Mouse (Mus musculus): ENCODE data around the gene Cdc20b. TPM values are rescaled to one million over a fixed set of nuclear protein-coding genes. Genes with fewer than 3 reads are reported as not detected.

The Cdc20b gene
- polyA plus RNA-seq, 1 experiment from 2014 or later, result not detected

DNA sequence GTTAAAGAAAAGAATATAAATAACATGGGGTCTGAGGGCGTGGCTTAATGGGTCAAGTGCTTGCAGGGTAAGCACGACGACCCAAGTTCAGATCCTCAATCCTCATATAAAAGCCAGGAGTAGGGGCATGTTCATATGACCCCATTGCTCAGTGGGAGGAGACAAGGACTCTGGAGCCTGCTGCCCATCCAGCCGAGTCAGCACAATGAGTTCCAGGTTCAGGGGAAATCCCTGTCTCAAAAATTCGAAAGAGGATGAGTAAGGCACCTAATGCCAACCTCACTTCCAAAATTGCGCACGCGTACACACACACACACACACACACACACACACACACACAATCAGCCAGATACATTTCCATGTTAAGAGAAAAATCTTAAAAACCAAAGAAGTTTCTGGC, 12.4 kb upstream of the Cdc20b start:
- no peaks in the 10 kb centered on the region for H3K9me3 ChIP-seq (ENCODE audit: low read length)
- H3K27me3 ChIP-seq (ENCODE audit: insufficient read depth, low read length), result no peaks in the 10 kb centered on the region
- H3K4me1 ChIP-seq (ENCODE audit: insufficient read depth), result no peaks in the 10 kb centered on the region
- ATAC-seq, result no peak
- DNase-seq, result no peak
- no peak overlapping the region for H3K27ac ChIP-seq (ENCODE audit: low read depth)
- no peak overlapping the region for H3K9ac ChIP-seq (replicated peaks)
- TF ChIP-seq CTCF (IDR thresholded peaks at IDR 0.05; ENCODE audit: low read depth) (no peak), EP300 (IDR thresholded peaks at IDR 0.05; ENCODE audit: low read depth) (no peak)
- no peaks in the 10 kb centered on the region for H3K36me3 ChIP-seq (replicated peaks; ENCODE audit: insufficient read depth, low read length)
- H3K4me3 ChIP-seq (ENCODE audit: low read depth, low read length), result no peak overlapping the region
- WGBS (ENCODE audit: insufficient replicate concordance), result 69% methylated on average over 8 of the region's 8 CpGs
- H3K4me2 ChIP-seq (ENCODE audit: low read depth, low read length), result no peak overlapping the region

DNA sequence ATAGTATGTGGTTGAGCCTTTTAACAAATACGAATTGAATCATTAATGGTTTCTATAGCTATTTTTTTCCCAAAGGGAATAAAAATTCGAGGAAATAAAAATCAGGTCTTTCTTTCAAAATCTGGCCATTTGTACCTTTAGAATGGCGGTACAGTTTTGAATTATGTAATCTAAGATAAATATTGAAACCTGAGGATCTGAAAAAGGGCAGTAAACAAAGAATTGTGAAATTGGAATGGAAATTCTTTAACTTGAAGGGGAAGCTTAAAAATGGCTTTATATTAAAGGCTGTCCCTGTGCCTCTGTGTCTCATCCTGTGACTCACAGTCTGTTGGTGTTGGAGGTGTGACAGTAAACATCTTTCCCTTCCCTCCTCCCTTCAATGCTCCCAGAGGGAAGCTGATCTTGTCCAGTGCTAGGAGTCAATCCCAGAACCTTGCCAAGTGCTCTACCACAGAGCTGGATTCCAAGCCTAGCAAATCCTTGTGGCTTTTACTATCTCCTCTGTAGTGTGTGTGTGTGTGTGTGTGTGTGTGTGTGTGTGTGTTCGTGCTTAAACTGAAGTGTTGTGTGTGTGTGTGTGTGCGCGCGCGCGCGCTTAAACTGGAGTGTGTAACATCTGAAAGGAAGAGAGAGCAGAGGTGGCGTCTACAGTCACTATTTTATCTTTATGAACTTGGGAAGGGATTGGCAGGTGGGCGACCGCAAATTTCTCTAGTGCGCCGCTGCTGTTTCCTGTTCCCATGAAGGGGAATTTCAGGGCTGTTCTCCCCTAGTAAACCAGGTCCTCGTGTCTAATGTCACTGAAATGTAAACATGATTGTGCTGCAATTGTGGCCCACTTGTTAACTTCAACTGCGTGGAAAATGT, 11.4 kb upstream of the Cdc20b start:
- 48% methylated on average over 17 of the region's 17 CpGs for WGBS (ENCODE audit: insufficient replicate concordance)
- Histone ChIP-seq H3K36me3 (replicated peaks; ENCODE audit: insufficient read depth, low read length) (no peaks in the 10 kb centered on the region), H3K4me1 (ENCODE audit: insufficient read depth) (no peaks in the 10 kb centered on the region), H3K4me2 (ENCODE audit: low read depth, low read length) (no peak overlapping the region), H3K27me3 (ENCODE audit: insufficient read depth, low read length) (peaks cover 5% of the 10 kb centered on the region; the same call in 1 of the 2 replicates), H3K9me3 (ENCODE audit: low read length) (no peaks in the 10 kb centered on the region), H3K27ac (ENCODE audit: low read depth) (no peak overlapping the region), H3K4me3 (ENCODE audit: low read depth, low read length) (no peak overlapping the region), H3K9ac (replicated peaks) (no peak overlapping the region)
- TF ChIP-seq EP300 (IDR thresholded peaks at IDR 0.05; ENCODE audit: low read depth) (no peak), CTCF (IDR thresholded peaks at IDR 0.05; ENCODE audit: low read depth) (no peak)
- ATAC-seq (no peak), DNase-seq (no peak)

DNA sequence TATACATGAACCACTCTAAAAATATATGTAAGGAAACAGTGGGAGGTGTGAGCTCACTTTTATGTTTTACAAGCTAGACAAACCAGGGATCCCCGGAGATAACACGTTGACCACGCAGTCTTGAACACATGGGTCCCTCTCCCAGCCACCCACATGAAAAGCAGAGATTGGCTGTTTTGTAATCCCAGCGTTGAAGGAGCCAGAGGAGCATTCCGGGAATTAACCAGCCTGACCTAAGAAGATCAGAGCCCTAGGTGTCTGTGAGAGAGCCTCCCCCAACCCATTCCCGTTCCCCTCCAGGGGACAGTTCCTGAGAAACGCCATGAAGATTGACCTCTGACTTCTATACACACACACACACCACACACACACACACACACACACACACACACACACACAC, 3.6 kb upstream of the Cdc20b start:
- Histone ChIP-seq H3K36me3 (replicated peaks; ENCODE audit: insufficient read depth, low read length) (no peaks in the 10 kb centered on the region), H3K9me3 (ENCODE audit: low read length) (no peaks in the 10 kb centered on the region), H3K27me3 (ENCODE audit: insufficient read depth, low read length) (peaks cover 68% of the 10 kb centered on the region), H3K4me2 (ENCODE audit: low read depth, low read length) (peak overlapping the region; percentile 80), H3K27ac (ENCODE audit: low read depth) (no peak overlapping the region), H3K4me3 (ENCODE audit: low read depth, low read length) (no peak overlapping the region), H3K4me1 (ENCODE audit: insufficient read depth) (peaks cover 12% of the 10 kb centered on the region; the same call in 1 of the 2 replicates), H3K9ac (replicated peaks) (no peak overlapping the region)
- 4% methylated on average over 7 of the region's 7 CpGs for WGBS (ENCODE audit: insufficient replicate concordance)
- TF ChIP-seq CTCF (IDR thresholded peaks at IDR 0.05; ENCODE audit: low read depth), result no peak
- DNase-seq (no peak), ATAC-seq (no peak)

DNA sequence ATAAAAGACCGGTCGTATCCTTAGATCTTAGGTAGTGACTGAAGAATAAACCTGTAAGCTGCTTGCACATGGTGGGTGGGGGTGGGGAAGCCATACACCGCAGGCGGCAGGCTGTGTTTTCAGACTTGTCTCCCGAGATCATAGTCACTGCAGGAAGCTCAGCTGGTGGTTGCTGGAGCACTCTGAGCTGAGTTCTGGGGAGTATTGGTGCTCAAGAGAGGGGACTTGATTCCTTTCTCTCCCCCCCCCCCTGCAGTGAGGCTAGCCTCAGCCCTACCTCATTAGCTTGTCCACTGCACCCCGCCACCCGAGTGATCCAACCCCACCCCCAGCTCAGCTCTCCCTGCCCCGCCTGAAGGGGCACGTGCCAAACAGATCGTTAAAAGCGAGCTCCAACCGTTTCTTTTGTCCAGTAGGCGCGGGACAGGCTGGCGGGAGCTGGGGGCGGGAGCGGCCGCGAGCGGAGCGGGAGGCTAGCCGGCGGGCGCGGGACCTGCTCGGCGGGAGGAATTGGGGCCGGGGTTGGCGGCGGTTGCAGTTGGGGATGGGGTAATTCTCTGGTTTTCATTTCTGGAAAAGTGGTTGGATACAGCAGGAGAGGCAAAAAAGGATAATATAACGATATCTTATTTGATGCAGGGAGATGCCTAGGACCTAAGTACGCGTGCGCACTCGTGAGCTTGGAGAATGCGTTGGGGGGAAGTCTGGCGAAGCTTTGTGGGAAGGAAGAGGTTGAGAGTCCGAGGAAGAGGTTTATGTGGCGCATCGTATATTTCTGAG, 2.9 kb upstream of the Cdc20b start:
- Histone ChIP-seq H3K4me1 (ENCODE audit: insufficient read depth) (peaks cover 12% of the 10 kb centered on the region; the same call in 1 of the 2 replicates), H3K27ac (ENCODE audit: low read depth) (no peak overlapping the region), H3K27me3 (ENCODE audit: insufficient read depth, low read length) (peaks cover 69% of the 10 kb centered on the region), H3K36me3 (replicated peaks; ENCODE audit: insufficient read depth, low read length) (no peaks in the 10 kb centered on the region), H3K4me2 (ENCODE audit: low read depth, low read length) (peak overlapping the region; percentile 80), H3K9ac (replicated peaks) (no peak overlapping the region; the same call in 1 of the 2 replicates), H3K9me3 (ENCODE audit: low read length) (no peaks in the 10 kb centered on the region), H3K4me3 (ENCODE audit: low read depth, low read length) (peak overlapping the region; percentile 50)
- ATAC-seq (peak; percentile 24; the same call in 1 of the 2 replicates), DNase-seq (peak; percentile 36)
- no peak for TF ChIP-seq EP300 (IDR thresholded peaks at IDR 0.05; ENCODE audit: low read depth)
- no peak for TF ChIP-seq CTCF (IDR thresholded peaks at IDR 0.05; ENCODE audit: low read depth)
- under 1% methylated on average over 40 of the region's 40 CpGs for WGBS (ENCODE audit: insufficient replicate concordance)

DNA sequence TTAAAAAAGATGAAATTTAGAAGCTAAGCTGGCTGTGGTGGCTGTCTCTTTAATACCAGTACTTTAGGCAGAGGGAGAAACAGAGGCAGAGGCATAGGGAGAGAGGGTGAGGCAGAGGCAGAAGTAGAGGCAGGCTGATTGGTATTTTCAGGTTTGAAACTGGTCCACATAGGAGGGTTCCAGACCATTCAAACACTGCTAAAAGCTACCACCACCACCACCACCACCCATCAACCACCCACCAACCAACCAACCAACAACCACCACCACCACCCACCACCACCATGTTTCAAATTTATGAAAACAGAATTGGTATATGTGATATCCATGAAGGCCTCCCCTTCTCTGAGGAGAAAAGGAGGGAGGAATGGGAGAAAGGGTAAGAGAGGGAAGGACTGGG, 2.1 kb upstream of the Cdc20b start:
- Histone ChIP-seq H3K27me3 (ENCODE audit: insufficient read depth, low read length) (peaks cover 67% of the 10 kb centered on the region), H3K27ac (ENCODE audit: low read depth) (no peak overlapping the region)

DNA sequence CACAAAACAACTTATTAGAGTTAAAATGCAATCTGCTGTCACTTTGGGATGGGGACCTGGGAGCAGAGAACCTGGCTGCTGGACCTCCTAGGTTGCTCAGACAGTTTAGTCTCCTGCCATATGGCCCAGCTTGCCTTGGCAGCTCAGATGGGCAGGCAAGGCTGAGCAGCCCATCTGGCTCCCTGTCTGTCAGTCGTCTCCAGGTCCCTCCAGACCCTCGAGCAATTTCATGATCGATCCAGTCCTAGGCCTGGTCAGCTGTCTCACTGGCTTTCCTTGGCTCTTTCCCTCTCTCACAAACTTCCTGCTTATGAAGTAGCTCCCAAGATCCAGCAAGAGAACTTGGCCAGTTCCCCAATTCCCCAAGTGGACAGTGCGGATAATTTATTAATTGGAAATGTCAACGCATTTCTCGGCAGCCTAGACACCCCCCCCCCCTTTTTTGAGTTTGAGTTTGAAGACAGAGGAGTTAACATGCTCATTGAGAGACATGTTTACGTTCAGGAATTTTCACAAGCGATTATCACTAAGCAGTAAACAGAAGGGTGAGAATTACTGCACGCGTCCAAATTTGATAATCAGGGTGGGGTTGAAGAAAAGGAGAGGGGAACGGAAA, 532 bp upstream of the Cdc20b start:
- Histone ChIP-seq H3K36me3 (replicated peaks; ENCODE audit: insufficient read depth, low read length) (no peaks in the 10 kb centered on the region), H3K9ac (replicated peaks) (no peak overlapping the region), H3K27ac (ENCODE audit: low read depth) (no peak overlapping the region), H3K27me3 (ENCODE audit: insufficient read depth, low read length) (peaks cover 64% of the 10 kb centered on the region), H3K4me3 (ENCODE audit: low read depth, low read length) (peak overlapping the region; percentile 51), H3K4me2 (ENCODE audit: low read depth, low read length) (peak overlapping the region; percentile 90), H3K4me1 (ENCODE audit: insufficient read depth) (peaks cover 12% of the 10 kb centered on the region; the same call in 1 of the 2 replicates), H3K9me3 (ENCODE audit: low read length) (no peaks in the 10 kb centered on the region)
- no peak for TF ChIP-seq EP300 (IDR thresholded peaks at IDR 0.05; ENCODE audit: low read depth)
- TF ChIP-seq CTCF (IDR thresholded peaks at IDR 0.05; ENCODE audit: low read depth), result no peak
- ATAC-seq (no peak), DNase-seq (no peak)
- WGBS (ENCODE audit: insufficient replicate concordance), result 3% methylated on average over 11 of the region's 11 CpGs

More for the DNA sequence above, 2.1 kb upstream of the Cdc20b start:
- TF ChIP-seq CTCF (IDR thresholded peaks at IDR 0.05; ENCODE audit: low read depth), result no peak
- no peak for TF ChIP-seq EP300 (IDR thresholded peaks at IDR 0.05; ENCODE audit: low read depth)
- H3K4me2 ChIP-seq (ENCODE audit: low read depth, low read length), result no peak overlapping the region
- ATAC-seq, result no peak
- H3K4me1 ChIP-seq (ENCODE audit: insufficient read depth), result peaks cover 12% of the 10 kb centered on the region; the same call in 1 of the 2 replicates
- no peak overlapping the region for H3K9ac ChIP-seq (replicated peaks)
- no peak overlapping the region for H3K4me3 ChIP-seq (ENCODE audit: low read depth, low read length)
- no peak for DNase-seq
- H3K9me3 ChIP-seq (ENCODE audit: low read length), result no peaks in the 10 kb centered on the region
- no peaks in the 10 kb centered on the region for H3K36me3 ChIP-seq (replicated peaks; ENCODE audit: insufficient read depth, low read length)

Data from liver, postnatal 0 days (tissue).